Mouse (Mus musculus): ENCODE measurements around the gene Gdf3. TPM values are rescaled to one million over a fixed set of nuclear protein-coding genes. Genes with fewer than 3 reads are reported as not detected.

Gene Gdf3
- polyA plus RNA-seq, 1 experiment from 2014 or later, result 1.6 TPM

GRCm38 (mm10) chr6:122565070-122565784 lies 44.7 kb downstream of the Gdf3 start:
- Histone ChIP-seq H3K9ac (no peak overlapping the region), H3K27me3 (peaks cover 16% of the 10 kb centered on the region), H3K4me3 (replicated peaks) (no peak overlapping the region), H3K36me3 (replicated peaks) (no peaks in the 10 kb centered on the region), H3K27ac (replicated peaks) (no peak overlapping the region), H3K4me1 (replicated peaks) (peaks cover 5% of the 10 kb centered on the region; the same call in 1 of the 2 replicates), H3K9me3 (replicated peaks) (no peaks in the 10 kb centered on the region), H3K4me2 (no peak overlapping the region)
- no peak for ATAC-seq (ENCODE audit: insufficient read depth)
- 68% methylated on average over 9 of the region's 9 CpGs for WGBS (ENCODE audit: insufficient replicate concordance)

- H3K4me3 ChIP-seq (replicated peaks), result no peak overlapping the region
- no peak overlapping the region for H3K27ac ChIP-seq (replicated peaks)
- H3K4me1 ChIP-seq (replicated peaks), result peaks cover 6% of the 10 kb centered on the region; the same call in 1 of the 2 replicates
- H3K4me2 ChIP-seq, result no peak overlapping the region
- no peak overlapping the region for H3K9ac ChIP-seq
- peaks cover 16% of the 10 kb centered on the region for H3K27me3 ChIP-seq
- no peaks in the 10 kb centered on the region for H3K36me3 ChIP-seq (replicated peaks)
- ATAC-seq (ENCODE audit: insufficient read depth), result no peak
- H3K9me3 ChIP-seq (replicated peaks), result no peaks in the 10 kb centered on the region
- WGBS (ENCODE audit: insufficient replicate concordance), result under 1% methylated on average over 6 of the region's 6 CpGs
Observed at GRCm38 (mm10) chr6:122562463-122562862, 47.4 kb downstream of the Gdf3 start.

- H3K4me1 ChIP-seq (replicated peaks), result peaks cover 6% of the 10 kb centered on the region; the same call in 1 of the 2 replicates
- H3K9ac ChIP-seq, result no peak overlapping the region
- H3K27me3 ChIP-seq, result peaks cover 19% of the 10 kb centered on the region
- H3K9me3 ChIP-seq (replicated peaks), result no peaks in the 10 kb centered on the region
- H3K4me3 ChIP-seq (replicated peaks), result no peak overlapping the region
- H3K4me2 ChIP-seq, result no peak overlapping the region
- H3K27ac ChIP-seq (replicated peaks), result no peak overlapping the region
- no peak for ATAC-seq (ENCODE audit: insufficient read depth)
- H3K36me3 ChIP-seq (replicated peaks), result no peaks in the 10 kb centered on the region
- 69% methylated on average over 20 of the region's 20 CpGs for WGBS (ENCODE audit: insufficient replicate concordance)
Observed at GRCm38 (mm10) chr6:122561005-122561404, 48.9 kb downstream of the Gdf3 start.

- Histone ChIP-seq H3K27ac (replicated peaks) (no peak overlapping the region), H3K27me3 (peaks cover 20% of the 10 kb centered on the region), H3K36me3 (replicated peaks) (no peaks in the 10 kb centered on the region), H3K4me2 (no peak overlapping the region), H3K9me3 (replicated peaks) (no peaks in the 10 kb centered on the region), H3K4me1 (replicated peaks) (peaks cover 6% of the 10 kb centered on the region; the same call in 1 of the 2 replicates), H3K9ac (no peak overlapping the region), H3K4me3 (replicated peaks) (no peak overlapping the region)
- ATAC-seq (ENCODE audit: insufficient read depth), result no peak
- WGBS (ENCODE audit: insufficient replicate concordance), result 11% methylated on average over 17 of the region's 17 CpGs
Observed at GRCm38 (mm10) chr6:122560427-122560826, 49.5 kb downstream of the Gdf3 start.

GRCm38 (mm10) chr6:122556959-122557561 lies 52.8 kb downstream of the Gdf3 start:
- H3K9me3 ChIP-seq (replicated peaks), result no peaks in the 10 kb centered on the region
- H3K27me3 ChIP-seq, result 0 out of 2 replicates have a peak, but pooled peaks cover 4% of the 10 kb centered on the region
- WGBS (ENCODE audit: insufficient replicate concordance), result 18% methylated on average over 15 of the region's 15 CpGs
- H3K36me3 ChIP-seq (replicated peaks), result no peaks in the 10 kb centered on the region
- no peak overlapping the region for H3K4me3 ChIP-seq (replicated peaks)
- H3K9ac ChIP-seq, result no peak overlapping the region
- H3K27ac ChIP-seq (replicated peaks), result no peak overlapping the region
- peaks cover 6% of the 10 kb centered on the region; the same call in 1 of the 2 replicates for H3K4me1 ChIP-seq (replicated peaks)
- no peak for ATAC-seq (ENCODE audit: insufficient read depth)
- no peak overlapping the region for H3K4me2 ChIP-seq

Other genes with a start within 250 kb of the Gdf3 start
- gene Rimklb, start 111.3 kb downstream of the Gdf3 start, polyA plus RNA-seq (2015; fragmentation: Nextera tagmentation; extraction: Ambion mirVana), result 0.26 and 0.41 TPM in 2 replicates
- 0.84 and 0.86 TPM in 2 replicates for gene Mfap5, start 104.2 kb downstream of the Gdf3 start, polyA plus RNA-seq (2015; fragmentation: Nextera tagmentation; extraction: Ambion mirVana)
- not detected in 2 replicates for gene Aicda, start 56.3 kb downstream of the Gdf3 start, polyA plus RNA-seq (2015; fragmentation: Nextera tagmentation; extraction: Ambion mirVana)
- 4.6 and 5.2 TPM in 2 replicates for gene Apobec1, start 7.6 kb downstream of the Gdf3 start, polyA plus RNA-seq (2015; fragmentation: Nextera tagmentation; extraction: Ambion mirVana)
- not detected in 2 replicates for gene Dppa3, start 16.3 kb upstream of the Gdf3 start, polyA plus RNA-seq (2015; fragmentation: Nextera tagmentation; extraction: Ambion mirVana)
- gene Nanog, start 97.4 kb upstream of the Gdf3 start, polyA plus RNA-seq (2015; fragmentation: Nextera tagmentation; extraction: Ambion mirVana), result not detected in 2 replicates
- gene Slc2a3, start 191.6 kb upstream of the Gdf3 start, polyA plus RNA-seq (2015; fragmentation: Nextera tagmentation; extraction: Ambion mirVana), result 11.8 and 13.8 TPM in 2 replicates
- gene Foxj2, start 209.8 kb upstream of the Gdf3 start, polyA plus RNA-seq (2015; fragmentation: Nextera tagmentation; extraction: Ambion mirVana), result 1.3 and 1.5 TPM in 2 replicates
- gene C3ar1, start 246.1 kb upstream of the Gdf3 start, polyA plus RNA-seq (2015; fragmentation: Nextera tagmentation; extraction: Ambion mirVana), result 1.0 TPM in 2 replicates

All from liver, embryonic 15.5 days (tissue).